Mouse (Mus musculus) testis, postnatal 10 days (tissue): Measurements from ENCODE around the gene Opa1.

Source experiments
- DNase-seq: peaks from one replicate; pipeline ENCODE4 v3.0.0; 2021; ENCODE audit warnings: low spot score

Gene Opa1

GRCm38 (mm10) chr16:29579167-29579786 is at the start of gene Opa1:
TSS of gene Opa1 (plus strand) at chr16:29579334.
- peak; percentile 98 for DNase-seq

DNA sequence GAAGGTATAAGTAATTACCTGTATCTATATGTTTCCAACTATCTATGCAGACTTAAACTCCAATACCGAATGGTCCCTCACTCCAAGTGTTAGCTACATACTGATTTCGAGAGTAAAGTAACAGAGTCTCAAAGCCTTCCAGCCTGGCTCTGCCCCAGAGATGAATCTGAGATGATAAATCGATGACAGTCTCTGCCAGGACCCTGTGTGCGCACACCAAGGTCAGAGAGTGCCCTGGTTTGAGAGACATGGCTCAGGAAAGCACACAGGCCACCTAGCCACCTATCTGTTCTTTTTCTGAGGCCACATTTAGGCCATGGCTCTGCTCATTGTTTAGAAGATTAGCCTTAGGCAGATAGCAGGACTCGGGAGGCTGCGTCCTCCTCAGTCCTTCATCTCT is 45.5 kb upstream of the Opa1 start:
- no peak for DNase-seq

DNA sequence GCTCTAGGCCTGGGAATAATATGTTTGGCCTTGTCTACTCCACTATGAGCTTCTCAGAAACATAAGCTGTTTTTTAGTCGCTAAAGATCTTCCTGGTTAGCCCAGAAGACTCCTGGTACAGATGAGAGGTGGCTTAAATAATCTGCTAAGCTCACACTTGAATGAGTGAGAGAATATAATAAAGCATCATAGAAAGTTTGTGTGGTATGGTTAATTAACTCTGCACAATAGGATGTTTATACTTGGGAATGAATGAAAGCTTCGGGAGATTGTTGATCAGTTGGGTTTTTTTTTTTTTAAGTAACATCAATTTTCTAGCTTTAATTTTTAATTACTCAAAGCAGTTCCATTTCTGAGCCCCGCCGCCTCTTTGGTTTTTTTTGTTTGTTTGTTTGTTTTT is 43.3 kb upstream of the Opa1 start:
- no peak for DNase-seq

- DNase-seq = peak; percentile 75
Measured at GRCm38 (mm10) chr16:29536411-29537204, 42.5 kb upstream of the Opa1 start.

GRCm38 (mm10) chr16:29539906-29540305 is 39.2 kb upstream of the Opa1 start:
- DNase-seq = no peak

GRCm38 (mm10) chr16:29541261-29541683 is 37.9 kb upstream of the Opa1 start:
- DNase-seq = peak; percentile 56

GRCm38 (mm10) chr16:29544829-29545228 is 34.3 kb upstream of the Opa1 start, which contains the start of gene Atp13a4:
TSS of gene Atp13a4 (minus strand) at chr16:29544864.
- DNase-seq = no peak

DNA sequence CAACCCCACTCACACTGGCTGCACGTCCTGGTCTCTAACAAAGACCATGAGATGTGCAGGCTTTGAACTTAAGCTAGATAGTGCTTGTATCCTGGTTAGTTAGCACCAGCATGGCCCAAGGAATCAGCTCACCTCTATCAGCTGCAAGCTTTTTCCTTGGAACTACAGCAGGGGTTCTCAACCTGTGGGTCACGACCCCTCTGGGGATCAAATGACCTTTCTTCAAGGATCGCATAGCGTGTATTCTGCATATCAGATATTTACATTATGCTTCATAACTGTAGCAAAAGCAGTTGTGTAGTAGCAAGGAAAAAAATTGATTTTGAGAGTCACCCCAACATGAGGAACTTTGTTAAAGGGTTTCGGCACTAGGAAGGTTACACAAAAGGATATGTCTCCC is 19.5 kb upstream of the Opa1 start:
- DNase-seq = no peak

GRCm38 (mm10) chr16:29560454-29560853 is 18.7 kb upstream of the Opa1 start:
- DNase-seq = peak; percentile 54

DNA sequence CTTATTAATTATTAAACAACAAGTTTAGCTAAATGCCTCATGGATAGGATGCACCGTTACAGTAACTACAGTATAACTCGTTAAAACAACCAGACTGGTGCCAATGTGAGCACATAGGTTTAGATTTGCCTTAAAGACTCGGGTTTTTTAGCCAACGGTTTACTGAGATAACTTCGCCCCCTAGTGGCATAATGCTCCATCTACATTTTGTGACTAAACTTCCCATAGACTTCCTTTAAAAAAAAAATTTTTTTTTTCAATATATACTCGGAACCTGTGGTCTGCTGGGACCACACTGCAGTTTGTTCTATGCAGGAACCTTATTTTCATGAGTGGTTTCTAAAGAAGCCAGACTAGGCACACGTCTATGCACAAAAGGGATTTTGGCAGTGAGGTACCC is 18.3 kb upstream of the Opa1 start:
- no peak for DNase-seq

GRCm38 (mm10) chr16:29574013-29574412 is 5.1 kb upstream of the Opa1 start:
- DNase-seq = no peak

DNA sequence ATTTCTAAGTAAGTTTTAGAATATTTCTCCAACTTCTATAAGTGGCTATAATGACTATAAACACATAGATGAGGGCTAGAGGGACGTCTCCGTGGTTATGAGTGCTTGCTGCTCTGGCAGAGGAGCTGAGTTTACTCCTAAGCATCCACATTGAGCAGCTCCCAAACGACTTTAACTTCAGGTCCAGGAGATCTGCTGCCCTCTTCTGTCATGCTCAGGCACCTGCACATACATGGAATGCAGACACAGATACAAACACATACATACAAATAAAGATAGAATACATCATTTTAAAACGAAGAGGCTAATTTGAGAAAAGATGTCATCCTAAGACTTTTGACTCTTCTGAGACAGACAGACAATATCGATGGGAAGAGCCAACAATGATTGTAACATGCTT is 3.5 kb upstream of the Opa1 start:
- no peak for DNase-seq

- no peak for DNase-seq
Measured at GRCm38 (mm10) chr16:29579787-29580176, 648 bp downstream of the Opa1 start.

DNA sequence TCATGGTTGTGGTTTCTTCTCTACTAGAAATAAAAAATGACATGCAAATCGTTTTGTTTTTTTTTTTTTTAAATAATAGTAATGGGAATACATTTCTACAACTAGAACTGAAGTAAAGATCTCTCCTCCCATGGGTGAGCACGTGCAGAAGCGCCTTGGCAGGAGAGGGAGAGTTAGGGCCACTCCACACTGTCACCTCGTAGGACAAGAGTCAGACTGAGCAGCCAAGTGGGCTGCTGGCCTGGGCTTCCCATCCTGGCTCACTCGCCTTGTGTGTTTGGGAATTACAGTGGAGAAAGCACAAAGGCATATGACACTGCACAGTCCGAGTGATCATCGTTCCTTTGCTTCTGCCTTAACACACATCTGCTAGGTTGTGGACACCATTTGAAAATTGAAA is 13.0 kb downstream of the Opa1 start:
- no peak for DNase-seq

GRCm38 (mm10) chr16:29597122-29597521 is 18.0 kb downstream of the Opa1 start:
- DNase-seq = no peak

DNA sequence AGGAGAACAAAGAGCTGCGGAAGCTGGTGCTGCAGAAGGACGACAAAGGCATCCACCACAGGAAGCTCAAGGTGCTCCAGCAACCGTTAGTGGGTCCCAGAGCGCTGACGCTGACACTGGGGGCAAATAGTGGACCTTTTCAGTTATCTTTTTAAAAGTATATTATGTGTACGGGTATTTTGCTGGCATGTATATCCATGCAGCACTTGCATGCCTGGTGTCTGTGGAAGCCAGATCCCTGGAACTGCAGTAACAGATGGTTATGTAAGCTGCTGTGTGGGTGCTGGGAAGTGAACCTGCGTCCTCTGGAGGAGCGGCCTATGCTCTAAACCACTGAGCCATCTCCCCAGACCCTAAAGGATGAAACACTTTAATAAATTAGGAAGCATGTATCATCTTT is 26.4 kb downstream of the Opa1 start:
- DNase-seq = no peak

- no peak for DNase-seq
Measured at GRCm38 (mm10) chr16:29607131-29607530, 28.0 kb downstream of the Opa1 start.

GRCm38 (mm10) chr16:29614762-29615161 is 35.6 kb downstream of the Opa1 start:
- no peak for DNase-seq

DNA sequence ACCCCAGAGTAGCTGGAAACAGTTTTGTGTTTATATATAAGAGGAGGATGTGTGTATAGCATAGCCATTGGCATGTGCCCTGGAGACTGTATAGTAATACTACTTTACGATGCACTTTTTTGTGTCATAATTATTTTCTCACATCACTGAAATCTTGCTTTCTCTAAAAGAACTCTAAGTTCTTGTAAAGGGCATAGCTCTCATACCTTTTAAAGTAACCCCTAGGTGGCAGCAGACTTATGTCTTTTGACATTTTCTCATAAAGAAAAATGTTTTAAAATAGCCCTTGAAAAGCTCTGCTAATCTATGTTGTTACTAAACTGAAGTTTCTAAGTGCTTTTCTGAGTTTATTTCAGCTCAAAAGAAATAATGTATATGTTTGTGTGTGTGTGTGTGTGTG is 49.9 kb downstream of the Opa1 start:
- no peak for DNase-seq

- DNase-seq = no peak
Measured at GRCm38 (mm10) chr16:29635780-29636179, 56.6 kb downstream of the Opa1 start.

DNA sequence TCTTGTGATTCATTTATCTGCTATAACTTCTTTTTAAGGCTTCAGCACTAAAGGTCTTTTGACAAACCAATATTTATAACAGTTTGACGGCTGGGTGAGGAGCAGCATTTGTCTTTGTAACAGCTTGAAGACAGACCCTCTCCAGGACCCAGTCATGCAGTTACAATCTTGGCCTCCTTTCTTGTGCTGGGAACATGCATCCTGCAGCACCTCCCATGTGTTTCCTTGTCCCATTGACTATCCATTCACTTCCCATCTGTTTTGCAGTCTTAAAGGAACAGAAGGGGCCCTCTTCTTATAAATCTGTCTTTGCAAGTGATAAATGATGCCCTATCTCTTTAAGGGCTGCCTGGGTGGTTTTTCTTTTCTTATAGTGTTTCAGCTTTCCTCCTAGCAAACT is 63.2 kb downstream of the Opa1 start:
- DNase-seq = no peak

GRCm38 (mm10) chr16:29644871-29645270 is 65.7 kb downstream of the Opa1 start:
- DNase-seq = no peak

- no peak for DNase-seq
Measured at GRCm38 (mm10) chr16:29646202-29646601, 67.1 kb downstream of the Opa1 start.
